Mouse (Mus musculus) telencephalon, adult 2 months (tissue): Measurements from ENCODE around the gene Eef1akmt3.
"Not testable (repeated sequence)": the region's sequence is repeated elsewhere in the genome, so short reads cannot be mapped to it uniquely, and the experiment has no call there.

Experiments
- DNase-seq: peaks from one replicate; pipeline ENCODE4 v3.0.0-alpha.2; 2011; ENCODE audit warnings: low read depth, low spot score

Gene Eef1akmt3

DNA sequence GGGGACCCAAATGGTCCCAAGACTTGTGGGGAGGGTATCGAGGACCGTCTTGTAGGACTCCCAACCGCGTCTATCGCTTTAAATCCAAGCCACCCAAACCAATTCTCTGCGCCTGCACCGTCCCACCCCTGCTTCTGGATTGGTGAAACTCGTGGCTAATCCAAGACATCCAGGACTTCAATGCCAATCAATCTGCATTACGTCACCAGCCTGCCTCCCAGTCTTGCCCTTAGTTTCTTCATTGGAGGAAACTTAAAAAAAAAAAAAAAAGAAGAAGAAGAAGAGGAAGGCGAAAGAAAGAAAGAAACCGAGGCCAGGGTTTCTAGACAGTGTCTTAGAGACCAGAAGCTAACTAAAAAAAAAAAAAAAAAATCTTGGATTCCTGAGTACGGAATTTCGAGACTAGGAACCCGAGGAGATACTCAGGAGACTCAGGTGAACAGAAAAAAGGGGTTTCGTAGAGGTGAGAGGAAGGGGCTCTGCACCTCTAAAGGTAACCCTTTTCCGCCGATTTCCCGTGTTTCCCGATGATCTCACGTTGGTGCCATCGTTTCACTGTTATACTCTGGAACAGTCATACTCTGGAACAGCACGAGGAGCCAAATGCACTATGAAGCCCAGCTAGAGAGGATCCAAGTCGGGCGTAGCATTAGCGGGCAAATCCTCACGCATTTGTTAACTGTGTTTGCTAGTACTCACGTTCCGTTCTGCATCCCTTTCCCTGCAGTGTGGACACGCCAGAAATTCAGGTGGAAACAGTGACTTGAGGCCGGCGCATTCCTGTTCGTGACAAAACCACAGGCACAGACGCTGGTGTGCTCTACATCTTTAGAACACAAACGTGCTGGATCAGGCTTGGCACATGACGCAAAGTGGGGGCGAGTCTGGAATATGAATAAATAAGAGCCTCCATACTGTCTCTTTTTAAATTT lies 29.1 kb upstream of the Eef1akmt3 start, which contains the start of gene Tspan31:
Tspan31 (minus strand) TSS at position 75 of the 932 bp plus-strand sequence.
- DNase-seq, result peak; percentile 99

DNA sequence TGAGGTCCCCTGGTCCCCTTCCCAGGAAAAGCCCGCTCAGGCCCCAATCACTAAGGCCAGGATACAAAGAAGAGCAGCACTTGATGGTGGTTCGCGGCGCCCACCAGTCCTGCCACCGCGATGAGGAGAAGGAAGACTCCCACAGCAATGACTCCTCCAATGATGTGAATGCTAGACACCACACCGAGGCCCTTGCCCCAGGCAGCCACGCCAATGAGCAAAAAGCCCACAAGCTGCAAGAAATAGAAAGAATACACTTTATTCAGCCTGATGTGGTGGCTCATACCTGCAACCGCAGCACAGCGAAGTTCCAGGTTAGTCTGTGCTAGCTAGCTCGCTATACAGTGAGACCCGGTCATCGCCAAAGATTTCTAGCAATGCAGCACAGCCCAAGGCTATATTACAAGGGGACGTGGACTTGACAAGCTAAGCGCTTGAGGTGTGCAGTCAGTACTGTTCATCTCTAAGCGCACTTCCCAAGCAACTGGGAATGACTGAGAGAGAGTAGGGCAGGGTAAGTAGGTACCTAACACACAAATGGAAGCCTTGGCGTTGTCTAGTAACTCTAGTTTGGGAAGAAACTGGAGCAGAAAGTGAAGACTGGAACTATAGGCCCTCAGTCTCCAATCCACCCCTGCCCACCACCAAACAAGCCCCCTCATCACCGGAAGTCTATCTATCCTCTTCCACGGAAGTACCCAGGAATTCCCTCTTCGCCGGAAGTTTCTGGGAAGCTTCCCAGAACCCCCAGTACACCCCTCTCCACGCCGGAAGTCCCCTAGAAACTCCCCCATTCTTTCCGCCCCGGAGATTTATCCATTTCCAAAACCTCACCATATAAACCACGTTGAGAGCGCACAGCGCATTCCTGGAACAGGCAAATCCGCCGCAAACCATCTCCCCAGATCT lies 28.2 kb upstream of the Eef1akmt3 start:
- no peak for DNase-seq

DNA sequence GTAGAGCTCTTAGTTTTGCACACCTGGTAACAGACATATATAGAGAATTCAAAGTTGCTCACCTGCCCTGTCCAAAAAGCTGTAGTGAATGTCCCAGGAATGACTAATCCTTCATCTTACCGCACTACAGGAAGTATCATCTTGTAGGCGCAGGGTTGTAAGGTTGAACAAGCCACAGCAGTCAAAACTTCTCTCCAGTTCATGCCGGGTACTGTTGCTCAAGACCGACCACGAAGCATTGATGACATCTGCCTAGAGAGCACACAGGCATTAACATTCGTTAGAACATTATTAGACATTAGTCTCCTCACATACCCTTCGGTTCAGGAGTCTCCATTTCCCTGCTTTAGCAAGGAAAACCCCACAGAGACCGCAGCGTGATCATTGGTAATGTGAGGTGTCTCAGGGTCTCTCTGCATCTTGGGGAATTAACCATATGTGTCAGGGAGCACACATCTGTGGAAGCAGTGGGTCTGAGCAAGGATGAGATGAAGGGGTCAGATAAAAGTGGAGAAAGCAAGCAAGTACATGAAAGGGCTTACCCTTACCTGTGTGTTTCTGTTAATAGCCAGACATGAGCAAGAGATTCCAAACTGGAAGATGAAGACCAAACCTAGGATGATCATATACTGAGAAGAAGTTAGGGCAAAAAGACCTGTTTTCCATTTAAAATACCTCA lies 27.2 kb upstream of the Eef1akmt3 start:
- DNase-seq, result no peak

DNA sequence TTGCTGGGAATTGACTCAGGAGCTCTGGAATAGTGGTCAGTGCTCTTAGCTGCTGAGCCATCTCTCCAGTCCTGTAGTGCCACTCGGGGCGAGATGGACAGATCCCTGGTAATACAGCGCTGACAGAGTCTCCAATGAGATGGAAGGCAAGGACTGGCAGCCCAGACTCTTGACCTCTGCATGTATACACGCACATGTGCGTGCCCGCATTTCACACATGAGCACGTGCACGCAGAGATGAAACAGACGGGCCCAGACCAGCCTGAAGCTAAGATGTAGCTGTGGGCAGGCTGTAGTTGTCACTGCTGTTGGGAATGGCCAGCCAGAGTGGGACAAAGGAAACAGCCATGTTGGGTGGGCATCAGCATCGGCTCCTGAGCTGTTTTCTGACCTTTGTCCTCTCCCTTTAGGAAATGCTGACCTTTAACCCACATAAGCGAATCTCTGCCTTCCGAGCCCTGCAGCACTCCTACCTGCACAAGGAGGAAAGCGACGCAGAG lies 25.3 kb upstream of the Eef1akmt3 start:
- DNase-seq, result no peak

DNA sequence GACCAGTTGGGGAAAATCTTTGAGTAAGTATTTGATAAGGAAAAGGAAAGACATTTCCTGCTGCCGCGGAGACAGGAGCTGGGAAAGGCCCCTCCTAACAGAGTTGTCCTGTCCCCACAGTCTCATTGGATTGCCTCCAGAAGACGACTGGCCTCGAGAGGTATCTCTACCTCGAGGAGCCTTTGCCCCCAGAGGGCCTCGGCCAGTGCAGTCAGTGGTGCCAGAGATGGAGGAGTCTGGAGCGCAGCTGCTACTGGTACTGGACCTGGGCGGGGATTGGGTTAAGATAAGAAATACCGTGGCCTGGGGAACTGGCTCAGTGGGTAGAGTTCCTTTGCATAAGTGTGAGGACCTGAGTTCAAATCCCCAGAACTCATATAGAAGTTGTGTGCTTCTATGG lies 24.7 kb upstream of the Eef1akmt3 start:
- no peak for DNase-seq

DNA sequence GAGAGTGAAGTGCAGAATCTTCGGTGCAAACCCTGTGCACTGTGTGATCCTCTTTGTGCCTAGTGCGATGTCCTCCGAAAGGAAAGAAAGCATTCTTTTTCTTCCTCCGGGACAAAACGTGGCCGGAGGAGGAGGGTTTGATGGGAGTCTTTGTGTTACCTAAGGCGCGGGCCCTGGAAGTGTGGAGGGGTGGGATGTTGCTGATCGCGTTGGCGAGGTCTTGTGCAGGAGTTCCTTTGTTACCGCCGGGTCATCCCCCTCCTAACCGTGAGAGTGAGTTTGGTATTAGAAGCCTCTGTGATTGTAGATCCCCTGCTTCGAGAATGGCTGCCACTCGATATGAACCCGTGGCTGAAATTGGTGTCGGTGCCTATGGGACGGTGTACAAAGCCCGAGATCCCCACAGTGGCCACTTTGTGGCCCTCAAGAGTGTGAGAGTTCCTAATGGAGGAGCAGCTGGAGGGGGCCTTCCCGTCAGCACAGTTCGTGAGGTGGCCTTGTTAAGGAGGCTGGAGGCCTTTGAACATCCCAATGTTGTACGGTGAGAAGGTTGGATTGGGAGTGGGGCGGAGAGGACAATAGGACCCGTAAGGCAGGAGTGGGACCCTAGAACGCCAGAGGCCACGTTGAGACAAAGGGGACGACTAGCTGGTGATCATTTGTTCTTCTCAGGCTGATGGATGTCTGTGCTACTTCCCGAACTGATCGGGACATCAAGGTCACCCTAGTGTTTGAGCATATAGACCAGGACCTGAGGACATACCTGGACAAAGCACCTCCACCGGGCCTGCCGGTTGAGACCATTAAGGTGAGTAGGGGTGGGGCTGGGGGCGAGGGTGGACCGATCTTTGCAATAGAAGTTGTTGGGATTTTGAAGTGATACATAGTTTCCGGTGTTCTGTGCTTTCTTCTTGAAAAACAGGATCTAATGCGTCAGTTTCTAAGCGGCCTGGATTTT lies 22.9 kb upstream of the Eef1akmt3 start:
- no peak for DNase-seq

DNA sequence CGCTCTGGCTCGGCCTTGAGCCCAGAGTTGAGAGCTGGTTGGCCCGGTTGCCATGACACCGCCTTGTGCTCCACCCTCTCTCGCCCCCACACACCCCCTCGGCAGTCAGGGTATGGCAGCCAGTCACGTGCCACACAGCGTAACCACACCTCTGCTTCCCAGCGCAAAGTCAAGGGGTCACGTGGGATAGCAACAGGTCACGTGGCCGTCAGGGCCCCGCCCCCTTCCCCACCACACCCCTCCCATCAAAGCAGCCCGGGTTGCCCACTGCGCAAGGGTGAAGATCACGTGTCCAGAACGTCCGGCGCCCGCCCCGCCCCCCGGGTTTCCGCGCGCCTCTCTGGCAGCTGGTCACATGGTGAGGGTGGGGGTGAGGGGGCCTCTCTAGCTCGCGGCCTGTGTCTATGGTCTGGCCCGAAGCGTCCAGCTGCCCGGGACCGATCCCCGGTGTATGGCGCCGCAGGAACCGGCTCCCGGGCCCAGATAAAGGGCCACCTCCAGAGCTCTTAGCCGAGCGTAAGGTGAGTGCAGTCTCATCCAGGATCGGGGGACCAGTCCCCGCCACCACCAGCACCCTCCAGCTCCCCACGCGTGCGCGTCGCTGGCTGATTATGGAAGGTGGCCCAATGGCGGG lies 22.0 kb upstream of the Eef1akmt3 start, which contains the start of gene Cdk4:
Cdk4 (plus strand) TSS at position 296 of the 634 bp plus-strand sequence.
- peak; percentile 98 for DNase-seq

DNA sequence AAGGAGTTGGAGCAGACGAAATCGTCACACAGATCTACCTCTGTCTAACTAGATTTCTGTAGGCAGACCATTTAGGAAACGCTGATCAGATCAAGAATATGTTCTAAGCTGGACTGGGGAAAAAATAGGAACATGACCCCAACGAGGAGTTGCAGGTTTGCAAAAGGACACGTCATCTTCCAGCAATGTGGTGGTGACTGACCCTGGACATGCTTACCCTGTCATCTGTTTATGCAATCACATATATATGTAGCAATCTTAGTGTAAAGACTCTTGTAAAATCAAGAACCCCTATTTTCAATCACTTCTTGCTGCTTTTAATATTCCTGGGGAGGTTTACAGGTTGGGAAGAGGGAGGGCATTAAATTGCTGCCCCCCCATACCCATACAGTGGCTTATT lies 21.2 kb upstream of the Eef1akmt3 start:
- no peak for DNase-seq

DNA sequence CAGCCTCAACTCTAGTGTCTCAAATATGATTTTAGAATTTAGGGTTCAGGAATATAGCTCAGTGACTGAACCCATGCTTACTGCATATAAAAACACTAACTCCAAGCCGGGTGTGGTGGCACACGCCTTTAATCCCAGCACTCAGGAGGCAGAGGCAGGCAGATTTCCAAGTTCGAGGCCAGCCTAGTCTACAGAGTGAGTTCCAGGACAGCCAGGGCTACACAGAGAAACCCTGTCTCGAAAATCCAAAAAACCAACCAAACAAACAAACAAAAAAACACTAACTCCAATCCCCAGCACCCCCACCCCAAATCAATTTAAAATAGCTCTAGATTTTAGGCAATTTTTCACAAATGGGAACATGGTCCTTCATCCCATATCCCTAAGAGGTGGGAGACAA lies 20.8 kb upstream of the Eef1akmt3 start:
- not testable (repeated sequence) for DNase-seq

DNA sequence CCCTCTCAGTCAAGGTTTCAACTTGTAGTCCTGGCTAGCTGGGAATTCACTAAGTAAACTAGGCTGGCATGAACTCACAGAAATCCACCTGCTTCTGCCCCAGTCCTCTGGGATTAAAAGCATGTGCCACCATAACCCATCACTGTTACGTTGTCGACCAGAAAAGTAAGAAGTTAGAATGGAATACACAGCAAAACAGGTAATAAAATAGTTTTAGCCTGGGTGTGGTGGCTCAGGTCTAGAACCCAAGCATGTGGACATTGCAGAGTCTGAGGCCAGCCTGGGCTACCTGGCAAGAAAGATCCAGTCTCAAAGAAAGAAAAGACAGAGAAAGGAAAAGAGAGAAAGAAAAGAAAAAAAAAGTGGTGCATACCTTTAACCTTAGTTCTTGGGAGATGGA lies 20.2 kb upstream of the Eef1akmt3 start:
- DNase-seq, result no peak

DNA sequence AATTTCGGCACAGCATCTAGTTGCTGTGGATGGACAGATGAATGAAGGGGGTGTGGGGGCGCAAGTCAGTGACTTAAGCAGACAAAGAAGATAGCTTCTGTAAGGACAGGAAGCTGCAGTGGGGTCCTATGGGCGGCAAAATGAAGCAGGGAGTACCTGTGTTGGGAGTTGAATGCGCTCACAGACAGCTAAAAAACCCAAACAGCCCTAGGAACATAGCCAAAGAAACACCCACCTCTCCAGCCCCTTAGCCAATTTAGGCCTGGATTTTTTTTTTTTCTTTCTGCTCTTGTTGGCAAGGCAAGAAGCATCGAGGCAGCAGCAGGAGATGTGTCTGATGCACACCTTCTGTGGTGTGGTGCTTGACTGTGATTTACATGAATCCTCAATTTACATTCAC lies 19.8 kb upstream of the Eef1akmt3 start:
- no peak for DNase-seq

DNA sequence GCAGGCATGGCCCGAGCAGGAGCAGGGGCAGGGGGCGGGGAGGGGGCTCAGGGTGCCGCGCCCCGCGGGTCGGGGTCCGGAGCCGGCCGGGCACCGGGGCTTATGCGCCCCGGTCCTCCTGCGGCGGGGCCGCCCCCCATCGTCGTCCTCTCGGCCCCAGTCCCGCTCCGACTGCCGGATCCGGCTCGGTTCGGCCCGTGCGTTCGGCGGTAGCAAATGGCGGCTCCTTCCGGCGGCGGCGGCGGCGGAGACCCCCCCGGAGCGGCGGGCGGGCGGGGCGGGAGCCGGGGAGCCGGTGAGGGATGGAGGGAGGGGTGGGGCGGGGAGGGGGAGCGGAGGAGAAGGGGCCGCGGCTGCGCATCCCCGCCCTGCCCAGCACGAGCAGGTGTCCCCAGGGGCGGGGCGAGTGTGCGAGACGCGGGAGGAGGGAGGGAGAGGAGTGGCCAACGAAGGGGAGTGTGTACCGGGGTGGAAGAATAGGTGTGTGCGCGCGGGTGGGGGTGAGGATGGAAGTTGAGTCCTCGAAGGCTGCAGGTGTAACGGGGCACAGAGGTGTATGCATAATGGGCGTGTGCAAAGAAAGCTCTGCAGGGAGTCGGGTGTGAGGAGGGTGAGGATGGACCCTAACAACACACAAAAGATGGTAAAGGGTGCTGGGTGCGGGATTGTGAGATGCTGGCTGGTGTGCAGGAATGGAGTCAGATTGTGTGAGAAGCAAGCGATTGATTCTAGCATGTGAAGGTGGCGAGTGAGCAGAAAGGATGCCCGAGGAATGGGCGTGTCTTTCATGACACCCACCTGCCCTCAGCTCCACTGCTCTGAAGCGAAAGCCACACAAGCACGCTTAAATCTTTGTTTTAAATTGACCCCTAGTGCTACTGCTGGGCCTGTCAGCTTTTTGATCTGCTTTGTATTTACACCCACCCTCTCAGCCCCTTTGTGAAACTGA lies 18.9 kb upstream of the Eef1akmt3 start, which contains the start of gene March9:
March9 (minus strand) TSS at position 217 of the 949 bp plus-strand sequence.
- DNase-seq, result no peak

DNA sequence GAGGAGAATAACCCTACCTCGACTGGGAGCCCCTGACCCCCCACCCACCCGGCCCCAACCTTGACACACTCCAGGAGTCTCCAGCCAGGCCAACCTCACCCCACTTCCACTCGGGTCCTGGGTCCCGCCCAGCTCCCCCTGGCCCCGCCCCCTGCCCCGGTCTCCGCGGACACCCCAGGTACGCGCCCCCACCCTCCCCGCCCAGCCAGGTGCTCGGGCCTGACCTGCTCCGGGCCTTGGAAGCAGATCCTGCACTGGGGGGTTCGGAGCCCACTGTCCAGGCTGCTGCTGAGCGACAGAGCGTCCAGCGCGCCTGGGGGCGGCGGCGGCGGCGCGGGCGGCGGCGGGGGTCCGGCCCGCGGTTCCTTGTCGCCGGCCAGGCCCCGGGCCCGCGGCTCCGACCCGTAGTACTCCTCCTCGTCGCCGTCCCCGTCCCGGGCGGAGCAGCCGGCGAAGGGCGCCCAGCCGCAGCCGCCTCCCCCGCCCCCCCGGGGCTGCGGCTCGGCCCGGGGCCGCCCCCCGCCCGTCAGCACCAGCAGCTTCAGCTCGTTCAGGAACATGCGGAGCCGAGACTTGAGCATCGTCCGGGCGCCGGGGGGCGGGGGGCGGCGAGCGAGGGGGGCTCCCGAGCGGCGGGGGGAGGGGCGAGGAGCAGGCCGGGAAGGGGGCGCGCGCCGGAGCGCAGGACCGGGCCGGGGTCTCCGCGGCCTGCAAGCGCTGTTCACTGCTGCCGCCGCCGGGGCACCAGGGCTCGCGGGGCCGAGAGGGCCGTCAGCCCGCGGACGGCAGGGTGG lies 18.1 kb upstream of the Eef1akmt3 start:
- no peak for DNase-seq

DNA sequence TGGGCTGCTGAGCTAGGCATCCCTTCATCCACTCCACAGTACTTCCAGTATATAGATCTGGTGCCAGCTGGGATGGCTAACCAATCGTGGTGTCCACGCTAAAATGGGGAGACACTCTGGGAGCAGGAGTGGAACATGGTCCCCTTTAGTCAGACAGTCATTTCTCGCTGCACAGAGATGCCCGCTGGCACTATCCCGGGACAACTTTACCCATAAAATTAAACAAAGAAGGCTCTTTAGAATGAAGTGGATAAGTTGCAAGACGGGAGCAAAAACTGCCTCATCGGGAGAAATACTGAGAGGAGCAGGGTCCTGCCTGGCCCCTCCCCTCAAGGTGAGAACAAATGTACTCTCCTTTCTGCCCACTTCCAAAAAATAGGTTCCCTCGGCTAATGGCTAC lies 17.4 kb upstream of the Eef1akmt3 start:
- DNase-seq, result no peak

DNA sequence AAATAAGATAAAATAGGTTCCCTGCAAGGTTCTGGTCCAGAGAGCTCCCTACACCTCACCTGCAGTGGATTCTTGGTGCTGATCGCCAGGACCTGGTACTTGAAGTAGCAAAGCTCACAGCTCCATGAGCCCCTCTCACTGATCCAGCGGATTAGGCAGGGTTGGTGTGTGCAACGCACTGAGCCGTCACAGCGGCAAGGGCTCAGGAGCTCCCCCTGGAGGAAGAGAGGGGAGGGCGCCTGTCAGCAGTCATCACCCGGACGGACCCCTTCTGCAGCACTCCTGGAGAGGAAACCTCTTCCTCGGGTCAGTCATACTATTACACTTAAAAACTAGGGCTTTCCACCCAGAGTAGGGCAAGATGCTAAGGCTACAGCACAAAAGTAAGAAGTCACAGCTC lies 16.8 kb upstream of the Eef1akmt3 start:
- DNase-seq, result no peak

DNA sequence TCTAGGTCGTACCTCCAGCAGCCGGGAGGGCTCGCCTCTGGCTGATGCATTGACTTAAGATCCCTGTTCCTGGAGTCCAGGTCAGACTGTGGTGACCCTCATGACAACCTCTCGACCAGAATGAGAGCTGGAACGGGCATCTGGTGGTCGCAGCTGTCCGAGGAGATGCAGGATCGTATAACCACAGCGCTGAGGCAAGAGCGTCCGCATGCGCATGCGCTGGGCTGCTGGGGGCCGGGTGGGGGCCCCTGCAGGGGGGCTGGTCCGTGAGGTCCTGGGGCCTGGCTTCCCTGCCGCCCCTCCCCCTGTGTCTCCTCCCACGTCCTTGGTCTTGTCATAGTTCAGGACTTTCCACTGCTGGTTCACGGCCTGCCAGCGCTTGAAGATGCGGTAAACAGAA lies 15.2 kb upstream of the Eef1akmt3 start:
- DNase-seq, result no peak

DNA sequence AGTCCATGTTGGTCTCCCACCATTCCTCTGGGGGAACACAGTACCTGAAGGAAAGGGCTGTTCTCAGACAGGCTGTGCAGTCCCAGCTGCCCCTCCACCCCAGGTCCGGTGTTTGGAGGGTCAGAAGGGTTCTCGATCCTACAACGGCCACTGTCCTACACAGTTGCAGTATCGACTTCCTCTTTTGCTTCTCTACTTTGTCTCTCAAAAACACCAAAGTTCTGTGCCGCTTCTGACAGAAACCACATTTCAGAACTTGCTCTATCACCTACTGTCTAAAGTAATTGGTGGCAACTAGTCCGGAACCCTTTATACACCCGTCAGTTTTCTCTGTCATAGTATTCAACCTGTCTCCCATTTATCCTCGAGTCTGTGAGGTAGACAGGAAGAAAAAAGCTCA lies 14.1 kb upstream of the Eef1akmt3 start:
- no peak for DNase-seq

DNA sequence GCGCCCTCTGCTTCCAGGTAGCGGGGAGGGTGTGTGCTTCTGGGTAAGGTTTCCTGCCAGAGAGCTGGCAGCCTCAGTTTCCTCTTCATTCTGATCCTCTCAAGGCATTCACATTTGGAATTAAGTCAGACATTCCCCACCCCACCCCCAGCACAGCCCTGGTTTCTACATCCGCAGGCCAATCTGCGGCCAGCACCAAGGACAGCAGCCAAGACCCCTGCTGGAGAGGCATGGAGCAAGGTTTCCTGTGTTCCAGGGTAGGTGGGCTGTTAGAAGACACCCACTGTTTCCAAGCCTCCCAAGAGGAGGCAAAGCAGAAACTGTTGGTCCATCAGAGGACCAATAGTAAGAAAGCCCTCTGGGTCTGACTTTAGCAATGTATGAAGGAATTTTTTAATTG lies 13.3 kb upstream of the Eef1akmt3 start:
- no peak for DNase-seq
